Mouse (Mus musculus): ENCODE data around the gene Arih1. TPM values are rescaled to one million over a fixed set of nuclear protein-coding genes. Genes with fewer than 3 reads are reported as not detected.
"Not testable (repeated sequence)": the region's sequence is repeated elsewhere in the genome, so short reads cannot be mapped to it uniquely, and the experiment has no call there.

The Arih1 gene
- polyA plus RNA-seq, 1 experiment from 2014 or later: 17.2 TPM

DNA sequence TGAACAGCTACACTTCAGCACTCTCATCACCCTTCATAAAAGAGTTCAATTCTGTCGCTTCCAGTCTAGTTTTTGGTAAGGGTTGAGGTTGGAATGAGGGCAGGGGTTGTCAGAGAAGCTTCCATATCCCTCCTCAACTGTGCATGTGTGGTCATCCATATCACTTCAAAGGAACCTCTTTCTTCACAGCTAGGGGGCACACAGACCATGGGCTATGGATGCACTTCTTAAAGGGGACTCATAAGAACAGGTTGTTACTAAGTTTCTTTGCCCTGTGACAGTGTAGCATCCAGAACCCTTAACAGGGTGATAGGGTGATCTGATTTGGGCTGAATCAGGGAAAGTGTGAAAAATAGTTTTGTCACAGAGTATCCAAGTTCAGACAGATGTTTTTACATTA lies 128.4 kb downstream of the Arih1 start:
- H3K9me3 ChIP-seq; H3K27me3 ChIP-seq; H3K27ac ChIP-seq (replicated peaks); H3K4me3 ChIP-seq; H3K36me3 ChIP-seq; H3K9ac ChIP-seq; H3K4me2 ChIP-seq; H3K4me1 ChIP-seq (replicated peaks); ATAC-seq (ENCODE audit: low FRiP score, low read depth): not testable (repeated sequence)
- WGBS: 61% methylated on average over 1 of the region's 1 CpGs

DNA sequence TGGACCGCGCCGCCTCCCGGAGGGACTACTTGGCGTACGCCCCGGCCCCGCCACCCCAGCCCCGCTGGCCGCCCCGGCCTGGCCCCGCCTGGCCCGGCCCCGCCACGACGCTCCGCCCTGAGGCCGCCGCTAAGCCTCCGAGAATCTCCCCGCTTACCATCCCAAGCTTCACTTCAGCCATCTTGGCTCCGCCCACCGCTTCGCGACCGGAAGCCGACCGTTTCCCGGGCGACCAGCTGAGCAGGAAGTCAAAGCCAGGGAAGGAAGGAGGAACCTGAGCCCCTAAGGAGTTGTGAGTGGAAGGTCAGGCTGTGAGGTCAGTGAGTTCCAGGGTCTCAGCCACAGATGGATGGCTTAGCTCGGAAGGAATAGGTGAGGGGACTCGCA lies 133.2 kb downstream of the Arih1 start, which contains the start of gene Bbs4:
Gene Bbs4, minus strand, starts transcription at position 256 of the 387 bp plus-strand sequence.
- Histone ChIP-seq H3K4me1 (replicated peaks) (peaks cover 13% of the 10 kb centered on the region; the same call in 1 of the 2 replicates), H3K27ac (replicated peaks) (peak within 1 kb of the TSS; percentile 88), H3K9ac (peak within 1 kb of the TSS; percentile 83), H3K36me3 (no peaks in the 10 kb centered on the region), H3K4me2 (peak within 1 kb of the TSS; percentile 59), H3K9me3 (no peaks in the 10 kb centered on the region), H3K4me3 (peak within 1 kb of the TSS; percentile 77), H3K27me3 (no peaks in the 10 kb centered on the region)
- WGBS: under 1% methylated on average over 24 of the region's 32 CpGs
- ATAC-seq (ENCODE audit: low FRiP score, low read depth): peak; percentile 95

DNA sequence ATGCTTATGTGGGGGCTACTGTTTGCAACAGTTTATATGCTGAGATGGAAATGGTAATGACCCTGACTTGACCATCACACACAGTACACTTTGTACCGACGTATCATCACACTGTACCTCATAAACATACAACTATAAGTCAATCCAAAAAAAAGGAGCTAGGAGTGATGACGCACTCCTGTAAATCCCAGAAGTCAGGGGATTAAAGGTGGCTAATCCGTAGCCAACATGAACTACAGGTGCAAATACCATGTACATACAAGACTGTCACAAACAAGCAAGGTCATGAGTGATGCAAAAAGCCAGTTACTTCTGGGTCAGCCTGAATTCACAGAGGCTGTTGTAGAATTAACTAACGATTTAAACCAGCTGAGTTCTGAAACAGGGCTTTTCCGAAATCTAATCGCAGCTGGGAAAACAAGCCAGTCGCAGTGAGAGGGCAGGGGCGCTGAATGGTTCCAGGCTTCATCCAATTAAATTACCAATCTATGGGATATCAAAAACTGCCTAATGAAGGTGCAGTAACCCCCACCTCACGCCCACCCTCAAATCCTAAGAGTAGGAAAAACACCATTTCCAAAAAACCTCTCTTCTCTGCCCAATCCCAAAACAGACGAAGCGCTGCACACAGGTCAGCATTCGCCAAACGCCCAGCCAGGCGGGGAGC lies 133.7 kb downstream of the Arih1 start:
- ATAC-seq (ENCODE audit: low FRiP score, low read depth): no peak; the same call in 1 of the 2 replicates
- no peaks in the 10 kb centered on the region for H3K27me3 ChIP-seq
- WGBS: 10% methylated on average over 15 of the region's 15 CpGs
- H3K4me2 ChIP-seq: peak overlapping the region; percentile 59
- H3K27ac ChIP-seq (replicated peaks): peak overlapping the region; percentile 88
- H3K9ac ChIP-seq: peak overlapping the region; percentile 83
- no peaks in the 10 kb centered on the region for H3K9me3 ChIP-seq
- H3K4me3 ChIP-seq: peak overlapping the region; percentile 77
- no peaks in the 10 kb centered on the region for H3K36me3 ChIP-seq
- H3K4me1 ChIP-seq (replicated peaks): peaks cover 13% of the 10 kb centered on the region; the same call in 1 of the 2 replicates

GRCm38 (mm10) chr9:59346176-59346575 lies 140.2 kb downstream of the Arih1 start:
- Histone ChIP-seq H3K36me3 (peaks cover 25% of the 10 kb centered on the region), H3K4me3 (no peak overlapping the region), H3K27ac (replicated peaks) (no peak overlapping the region), H3K9me3 (no peaks in the 10 kb centered on the region), H3K4me2 (no peak overlapping the region), H3K27me3 (no peaks in the 10 kb centered on the region), H3K4me1 (replicated peaks) (no peaks in the 10 kb centered on the region), H3K9ac (no peak overlapping the region)
- ATAC-seq (ENCODE audit: low FRiP score, low read depth): no peak
- 81% methylated on average over 2 of the region's 2 CpGs for WGBS

DNA sequence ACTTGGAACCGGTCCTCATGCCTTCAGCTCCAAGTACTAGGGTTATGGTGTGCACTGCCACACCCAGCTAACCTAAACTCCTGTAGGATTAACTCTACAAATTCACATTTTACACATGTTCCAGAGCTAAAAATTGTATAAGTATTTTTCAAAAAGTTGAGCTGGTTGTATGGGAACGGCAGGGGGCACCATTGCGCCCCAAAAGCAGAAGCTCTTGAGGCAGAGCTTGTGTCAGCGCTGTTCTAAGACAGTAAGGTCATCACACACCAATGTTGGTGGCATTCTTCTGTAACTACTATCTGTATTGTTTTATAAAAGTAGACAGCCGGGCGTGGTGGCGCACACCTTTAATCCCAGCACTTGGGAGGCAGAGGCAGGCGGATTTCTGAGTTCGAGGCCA lies 146.4 kb downstream of the Arih1 start:
- H3K4me2 ChIP-seq: no peak overlapping the region
- no peaks in the 10 kb centered on the region for H3K9me3 ChIP-seq
- H3K36me3 ChIP-seq: peaks cover 50% of the 10 kb centered on the region
- no peak overlapping the region for H3K27ac ChIP-seq (replicated peaks)
- no peak overlapping the region for H3K9ac ChIP-seq
- H3K27me3 ChIP-seq: no peaks in the 10 kb centered on the region
- WGBS: 88% methylated on average over 9 of the region's 9 CpGs
- no peaks in the 10 kb centered on the region for H3K4me1 ChIP-seq (replicated peaks)
- ATAC-seq (ENCODE audit: low FRiP score, low read depth): no peak
- no peak overlapping the region for H3K4me3 ChIP-seq

GRCm38 (mm10) chr9:59339107-59339506 lies 147.3 kb downstream of the Arih1 start:
- Histone ChIP-seq H3K27ac (replicated peaks) (no peak overlapping the region), H3K36me3 (peaks cover 55% of the 10 kb centered on the region), H3K4me3 (no peak overlapping the region), H3K9me3 (no peaks in the 10 kb centered on the region), H3K9ac (no peak overlapping the region), H3K4me1 (replicated peaks) (no peaks in the 10 kb centered on the region), H3K4me2 (no peak overlapping the region), H3K27me3 (no peaks in the 10 kb centered on the region)
- WGBS: 94% methylated on average over 5 of the region's 5 CpGs
- ATAC-seq (ENCODE audit: low FRiP score, low read depth): no peak

DNA sequence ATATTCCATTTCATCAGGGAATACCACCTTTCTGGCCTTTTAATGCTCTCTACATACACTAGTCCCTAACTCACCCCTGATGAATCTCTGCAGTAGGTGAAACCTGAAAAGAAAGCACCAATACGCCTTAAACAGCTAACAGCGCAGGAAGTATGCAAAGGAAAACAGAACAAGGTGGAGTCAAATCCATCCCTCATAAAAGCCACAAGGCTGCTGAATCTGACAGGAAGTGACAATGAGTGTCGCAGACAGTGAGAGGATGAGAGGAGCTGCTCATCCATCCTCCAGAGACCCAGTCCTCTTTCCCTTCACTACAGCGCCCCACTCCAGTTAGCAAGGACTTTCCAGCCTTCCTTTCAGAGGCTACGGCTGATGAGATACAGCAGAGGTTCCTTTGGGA lies 148.0 kb downstream of the Arih1 start:
- no peaks in the 10 kb centered on the region for H3K4me1 ChIP-seq (replicated peaks)
- peaks cover 56% of the 10 kb centered on the region for H3K36me3 ChIP-seq
- 82% methylated on average over 5 of the region's 5 CpGs for WGBS
- no peak overlapping the region for H3K4me3 ChIP-seq
- no peak overlapping the region for H3K4me2 ChIP-seq
- no peak for ATAC-seq (ENCODE audit: low FRiP score, low read depth)
- H3K27ac ChIP-seq (replicated peaks): no peak overlapping the region
- H3K9ac ChIP-seq: no peak overlapping the region
- H3K9me3 ChIP-seq: no peaks in the 10 kb centered on the region
- H3K27me3 ChIP-seq: no peaks in the 10 kb centered on the region

Other genes starting within 250 kb of the Arih1 start
- 24.8 and 24.9 TPM in 2 replicates for gene Adpgk, start 195.1 kb downstream of the Arih1 start, polyA plus RNA-seq (2015; fragmentation: Nextera tagmentation; extraction: Ambion mirVana)
- 40.9 and 44.2 TPM in 2 replicates for gene Bbs4, start 133.1 kb downstream of the Arih1 start, polyA plus RNA-seq (2015; fragmentation: Nextera tagmentation; extraction: Ambion mirVana)
- gene Hexa, start 52.9 kb upstream of the Arih1 start, polyA plus RNA-seq (2015; fragmentation: Nextera tagmentation; extraction: Ambion mirVana): 61.2 and 64.2 TPM in 2 replicates
- 0.88 and 1.5 TPM in 2 replicates for gene Tmem202, start 53.2 kb upstream of the Arih1 start, polyA plus RNA-seq (2015; fragmentation: Nextera tagmentation; extraction: Ambion mirVana)
- 45.4 and 48.4 TPM in 2 replicates for gene Celf6, start 91.3 kb upstream of the Arih1 start, polyA plus RNA-seq (2015; fragmentation: Nextera tagmentation; extraction: Ambion mirVana)
- gene Parp6, start 130.7 kb upstream of the Arih1 start, polyA plus RNA-seq (2015; fragmentation: Nextera tagmentation; extraction: Ambion mirVana): 185 and 210 TPM in 2 replicates
- gene Pkm, start 169.8 kb upstream of the Arih1 start, polyA plus RNA-seq (2015; fragmentation: Nextera tagmentation; extraction: Ambion mirVana): 1,018 and 1,098 TPM in 2 replicates
- gene Gramd2, start 193.5 kb upstream of the Arih1 start, polyA plus RNA-seq (2015; fragmentation: Nextera tagmentation; extraction: Ambion mirVana): 3.9 and 5.2 TPM in 2 replicates